Mouse (Mus musculus) G1E (cell line): ENCODE results near the gene Fcrla. TPM values are rescaled to one million over a fixed set of nuclear protein-coding genes. Genes with fewer than 3 reads are reported as not detected.
A peak's percentile ranks its signal among the peaks of the same experiment; 100 is the strongest.

ENCODE experiments used
- ATAC-seq: 2 replicates; pipeline ENCODE4 v1.8.0; 2016; ENCODE audit warnings: mild to moderate bottlenecking; ENCODE audit not compliant: insufficient number of reproducible peaks, poor library complexity, low FRiP score, severe bottlenecking; ENCODE audit errors: extremely low read depth
- DNase-seq: peaks from one replicate; pipeline ENCODE4 v3.0.0; 2012; ENCODE audit warnings: low spot score
- H3K27me3 ChIP-seq: 2 replicates; pipeline ENCODE4 v1.6.1; 2012; ENCODE audit warnings: mild to moderate bottlenecking, low read length, inconsistent platforms; ENCODE audit not compliant: insufficient read depth
- H3K36me3 ChIP-seq: replicated peaks from 2 replicates; pipeline ENCODE3; 2012; ENCODE audit warnings: mild to moderate bottlenecking, inconsistent platforms
- H3K4me1 ChIP-seq: 2 replicates; pipeline ENCODE4 v1.6.1; 2012; ENCODE audit warnings: low read depth, low read length, inconsistent platforms, mixed read lengths; ENCODE audit not compliant: insufficient read depth
- H3K4me3 ChIP-seq: 2 replicates; pipeline ENCODE4 v1.5.1; 2012; ENCODE audit warnings: low read depth, mild to moderate bottlenecking, inconsistent platforms, low read length, moderate library complexity, mixed read lengths
- H3K9me3 ChIP-seq: replicated peaks from 2 replicates; pipeline ENCODE4 v1.6.1; 2012; ENCODE audit warnings: inconsistent platforms
- CTCF ChIP-seq: IDR thresholded peaks from 2 replicates; pipeline ENCODE4 v1.5.1; 2012; ENCODE audit warnings: low read depth, low read length, inconsistent platforms, mixed read lengths
- GATA1 ChIP-seq: IDR thresholded peaks from 2 replicates; pipeline ENCODE4 v1.6.1; 2012; ENCODE audit warnings: borderline replicate concordance, low read length, inconsistent platforms, mixed read lengths
- GATA2 ChIP-seq: IDR thresholded peaks from 2 replicates; pipeline ENCODE4 v1.6.1; 2012; ENCODE audit warnings: low read depth, low read length, inconsistent platforms, borderline replicate concordance
- POLR2AphosphoS5 ChIP-seq: IDR thresholded peaks from 2 replicates; pipeline ENCODE4 v1.6.1; 2012; ENCODE audit warnings: low read depth, low read length, inconsistent platforms; ENCODE audit not compliant: insufficient replicate concordance
- TAL1 ChIP-seq: conservative IDR thresholded peaks from 2 replicates; pipeline ENCODE4 v1.6.1; 2012; ENCODE audit warnings: low read depth, low read length, inconsistent platforms, mixed read lengths
- polyA plus RNA-seq: library from polyadenylated mRNA; stranded (reverse); fragments of >175 nt; gene quantifications from 2 replicates; pipeline ENCODE4 v1.2.3, GENCODE M21; 2012
- total RNA-seq, 2 experiments: library from RNA; stranded (forward) in 1 of 2; stranded (reverse) in 1 of 2; fragments of 200-1000 nt in 1 of 2; fragments of >200 nt in 1 of 2; fragmentation: Nextera tagmentation in 1 of 2; gene quantifications; 2 replicates each; pipeline ENCODE4 v1.2.3; 2014 to 2017

Fcrla gene
- total and polyA plus RNA-seq, 3 experiments: 0.08 to 0.83 (median 0.38) TPM

DNA sequence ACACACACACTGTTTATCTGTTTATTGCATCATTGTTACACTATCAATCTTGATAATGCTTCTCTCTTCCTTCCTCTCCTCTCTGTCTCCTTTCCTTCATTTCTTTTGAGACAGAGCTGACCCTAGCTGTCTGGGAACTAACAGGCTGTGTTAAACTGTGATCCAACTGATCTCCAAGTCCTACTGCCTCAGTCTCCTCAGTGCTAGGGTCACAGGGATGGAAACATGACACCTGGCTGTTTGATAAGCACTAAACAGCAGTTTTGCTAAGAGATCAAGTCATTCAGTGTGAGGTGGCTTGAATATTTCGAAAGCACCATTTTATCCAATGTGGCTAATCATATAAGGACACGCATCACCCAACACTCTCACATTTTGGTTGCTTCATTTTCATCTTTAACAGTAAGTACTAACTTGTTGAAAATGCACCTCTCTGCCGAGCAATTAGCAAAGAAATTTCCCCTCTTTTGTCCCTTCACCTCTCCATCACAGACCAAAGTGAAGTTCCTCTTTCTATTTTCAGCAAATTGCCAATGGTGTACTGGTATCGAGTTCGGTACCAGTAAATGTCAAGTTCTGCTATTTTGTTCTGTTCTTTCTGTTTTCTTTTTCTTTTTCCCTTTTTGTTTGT is 30.6 kb downstream of the Fcrla start:
- DNase-seq (no peak), ATAC-seq (no peak)
- TF ChIP-seq TAL1 (no peak), GATA2 (no peak), GATA1 (no peak), CTCF (no peak), POLR2AphosphoS5 (no peak)
- Histone ChIP-seq H3K4me1 (peaks cover 48% of the 10 kb centered on the region), H3K4me3 (no peak overlapping the region; the same call in 1 of the 2 replicates), H3K27me3 (no peaks in the 10 kb centered on the region), H3K36me3 (no peaks in the 10 kb centered on the region), H3K9me3 (no peaks in the 10 kb centered on the region)

- no peak overlapping the region for H3K4me3 ChIP-seq
- no peaks in the 10 kb centered on the region for H3K36me3 ChIP-seq
- peaks cover 40% of the 10 kb centered on the region for H3K4me1 ChIP-seq
- ATAC-seq (no peak), DNase-seq (peak; percentile 19)
- TF ChIP-seq GATA1 (no peak), GATA2 (no peak), CTCF (no peak; the same call in 1 of the 2 replicates), POLR2AphosphoS5 (no peak)
- no peaks in the 10 kb centered on the region; the same call in 1 of the 2 replicates for H3K27me3 ChIP-seq
- no peaks in the 10 kb centered on the region for H3K9me3 ChIP-seq
Measured at GRCm38 (mm10) chr1:170894603-170895602, 32.5 kb downstream of the Fcrla start.

GRCm38 (mm10) chr1:170892279-170892678 is 35.1 kb downstream of the Fcrla start:
- Histone ChIP-seq H3K27me3 (peaks cover 2% of the 10 kb centered on the region), H3K4me1 (peaks cover 15% of the 10 kb centered on the region), H3K4me3 (no peak overlapping the region), H3K9me3 (no peaks in the 10 kb centered on the region), H3K36me3 (no peaks in the 10 kb centered on the region)
- no peak for TF ChIP-seq POLR2AphosphoS5
- TF ChIP-seq CTCF: no peak
- TF ChIP-seq GATA2: no peak
- TF ChIP-seq TAL1: no peak
- TF ChIP-seq GATA1: no peak
- ATAC-seq (no peak), DNase-seq (no peak)

GRCm38 (mm10) chr1:170891646-170892045 is 35.7 kb downstream of the Fcrla start:
- H3K36me3 ChIP-seq: no peaks in the 10 kb centered on the region
- ATAC-seq (no peak), DNase-seq (no peak)
- peaks cover 2% of the 10 kb centered on the region for H3K27me3 ChIP-seq
- no peaks in the 10 kb centered on the region for H3K9me3 ChIP-seq
- peaks cover 9% of the 10 kb centered on the region for H3K4me1 ChIP-seq
- TF ChIP-seq GATA1: no peak
- TF ChIP-seq CTCF: no peak
- TF ChIP-seq POLR2AphosphoS5: no peak
- TF ChIP-seq GATA2: no peak
- TF ChIP-seq TAL1: no peak
- no peak overlapping the region for H3K4me3 ChIP-seq

- no peaks in the 10 kb centered on the region for H3K9me3 ChIP-seq
- no peak for DNase-seq
- H3K4me1 ChIP-seq: peaks cover 14% of the 10 kb centered on the region
- TF ChIP-seq GATA2 (no peak), POLR2AphosphoS5 (no peak), TAL1 (no peak), GATA1 (no peak), CTCF (no peak)
- no peak for ATAC-seq
- peaks cover 2% of the 10 kb centered on the region for H3K27me3 ChIP-seq
- H3K4me3 ChIP-seq: no peak overlapping the region
- H3K36me3 ChIP-seq: no peaks in the 10 kb centered on the region
Measured at GRCm38 (mm10) chr1:170889310-170889709, 38.1 kb downstream of the Fcrla start.

DNA sequence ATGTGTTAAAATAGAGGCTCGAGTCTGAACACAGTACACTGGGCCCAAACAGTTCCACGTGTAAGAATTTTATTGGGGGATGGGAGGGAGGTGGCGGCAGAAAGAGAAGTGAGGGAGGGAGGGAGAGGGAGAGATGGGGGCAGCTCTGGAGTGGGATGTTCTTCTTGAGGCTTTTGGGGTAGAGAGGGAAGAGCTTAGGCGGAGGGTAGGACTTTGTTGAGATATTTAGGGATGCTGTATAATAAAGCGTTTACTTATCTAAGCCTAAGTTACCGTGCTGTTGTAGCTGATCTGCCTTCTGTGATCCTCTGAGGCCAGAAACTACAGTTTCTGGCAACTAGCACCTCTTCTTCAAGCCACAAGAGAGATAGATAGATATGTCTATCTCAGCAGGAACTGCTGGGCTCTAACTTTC is 41.3 kb downstream of the Fcrla start:
- DNase-seq: no peak
- no peak overlapping the region for H3K4me3 ChIP-seq
- H3K4me1 ChIP-seq: peaks cover 13% of the 10 kb centered on the region
- no peak for ATAC-seq
- peaks cover 17% of the 10 kb centered on the region for H3K36me3 ChIP-seq
- H3K27me3 ChIP-seq: peaks cover 2% of the 10 kb centered on the region
- H3K9me3 ChIP-seq: no peaks in the 10 kb centered on the region
- TF ChIP-seq GATA1: no peak
- no peak for TF ChIP-seq POLR2AphosphoS5
- TF ChIP-seq CTCF: no peak
- no peak for TF ChIP-seq GATA2
- TF ChIP-seq TAL1: no peak
